Mouse (Mus musculus): Measurements from ENCODE around the gene Apeh.
"Not testable (repeated sequence)": the region's sequence is repeated elsewhere in the genome, so short reads cannot be mapped to it uniquely, and the experiment has no call there.

The Apeh gene

GRCm38 (mm10) chr9:108094184-108094941 lies at the start of gene Apeh:
Gene Apeh, minus strand, starts transcription at chr9:108094606.
- peak; percentile 92 for DNase-seq (ENCODE audit: low spot score)

DNA sequence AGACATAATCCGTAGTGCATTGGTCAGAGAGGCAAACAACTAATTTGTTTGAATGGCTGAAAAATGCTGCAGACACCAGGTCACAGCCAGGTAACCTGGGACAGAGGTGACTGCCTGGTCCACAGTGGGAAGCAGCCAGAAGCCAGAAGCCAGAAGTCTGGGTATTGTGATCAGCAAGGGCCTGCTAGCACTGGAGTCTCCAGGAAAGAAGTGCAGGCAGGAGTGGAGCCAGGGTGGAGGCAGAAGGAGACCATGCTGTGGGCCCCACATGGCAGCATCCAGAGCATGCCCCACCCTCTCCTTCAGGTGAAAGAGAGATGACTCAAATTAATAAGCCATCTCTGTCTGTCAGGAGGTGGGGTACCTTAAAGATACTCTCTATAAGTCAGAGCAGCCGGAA lies 49.1 kb upstream of the Apeh start:
- DNase-seq (ENCODE audit: low spot score): no peak

DNA sequence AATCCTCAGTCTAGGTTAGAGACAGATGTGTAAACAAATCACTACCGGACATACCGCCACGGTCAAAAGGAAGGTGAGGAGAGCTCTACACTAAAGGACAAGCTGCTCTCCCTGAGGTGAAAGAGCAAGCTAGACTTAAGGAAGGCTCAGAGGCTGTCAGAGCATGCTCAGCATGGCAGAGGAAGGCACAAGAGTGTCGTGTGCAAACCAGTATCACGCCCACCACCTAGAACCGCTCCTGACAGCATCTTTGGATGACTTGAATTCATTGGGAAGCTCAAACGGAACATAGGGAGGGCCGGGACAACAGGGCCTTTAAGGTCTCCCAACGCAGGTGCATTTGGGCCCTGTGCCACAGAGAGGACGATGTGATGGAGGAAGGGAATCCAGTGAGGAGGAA lies 47.0 kb upstream of the Apeh start:
- no peak for DNase-seq (ENCODE audit: low spot score)

- DNase-seq (ENCODE audit: low spot score): no peak
Measured at GRCm38 (mm10) chr9:108139963-108140695, 45.7 kb upstream of the Apeh start.

- DNase-seq (ENCODE audit: low spot score): no peak
Measured at GRCm38 (mm10) chr9:108139169-108139962, 45.0 kb upstream of the Apeh start.

DNA sequence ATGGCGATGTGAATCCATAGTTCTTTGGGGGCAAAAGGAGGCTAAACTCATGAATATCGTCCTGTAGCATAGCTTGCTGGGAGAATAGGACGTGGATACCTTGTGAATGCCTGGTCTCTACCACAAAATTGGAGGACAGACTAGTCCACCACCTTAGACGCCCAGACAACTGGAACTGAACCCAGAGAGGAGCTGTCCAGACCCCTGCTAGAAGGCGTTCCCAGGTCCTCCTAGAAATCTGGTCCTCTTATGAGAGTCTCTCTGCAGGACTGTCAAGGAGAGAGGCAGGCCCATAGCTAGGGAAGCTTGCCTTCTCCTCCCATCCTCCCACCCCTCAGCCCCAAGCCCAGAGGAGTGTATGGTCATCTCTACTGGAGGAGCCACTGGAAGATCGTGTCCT lies 43.7 kb upstream of the Apeh start:
- no peak for DNase-seq (ENCODE audit: low spot score)

DNA sequence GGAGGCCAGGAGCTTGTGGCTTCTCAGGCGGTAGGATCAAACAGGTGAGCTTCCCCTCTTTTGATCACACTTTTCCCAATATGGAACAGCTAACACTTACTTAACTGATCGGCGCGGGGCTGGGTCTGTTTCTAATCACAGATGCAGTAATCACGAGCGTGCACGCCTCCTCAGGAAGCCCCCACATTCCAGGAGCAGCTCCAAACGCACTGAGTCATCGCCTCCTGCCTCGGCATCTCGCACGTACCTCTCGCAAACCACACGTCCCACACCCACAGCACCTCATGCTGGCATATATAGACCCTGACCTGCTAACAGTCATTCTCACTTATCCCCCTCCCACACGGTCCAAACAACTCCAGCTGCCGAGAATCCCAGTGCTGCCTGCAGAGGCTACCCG lies 43.1 kb upstream of the Apeh start:
- DNase-seq (ENCODE audit: low spot score): no peak

DNA sequence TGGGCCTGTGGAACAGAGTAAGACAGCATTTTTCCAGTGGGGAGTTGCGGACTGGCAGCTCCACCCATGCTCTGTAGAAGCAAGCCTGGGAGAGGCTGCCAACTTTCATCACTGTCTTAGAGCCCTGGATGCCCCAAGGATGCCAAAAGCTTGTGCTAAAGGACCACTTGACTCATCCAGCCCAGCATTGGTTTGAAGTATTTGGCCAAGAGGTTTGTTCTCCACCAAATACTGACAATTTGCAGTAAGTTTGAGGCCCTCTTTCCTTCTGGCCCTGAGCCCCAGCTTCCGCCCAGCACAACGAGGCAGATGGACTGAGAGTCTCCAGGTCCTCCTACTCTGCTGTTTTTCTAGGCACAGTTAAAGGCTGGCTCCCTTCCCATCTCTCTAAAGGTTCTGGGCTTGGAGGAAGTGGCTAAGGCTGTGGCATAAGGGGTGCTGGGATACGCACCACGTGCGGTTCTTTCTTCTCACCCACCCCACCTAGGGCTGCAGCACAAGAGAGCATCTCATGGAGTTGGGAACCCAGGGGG lies 42.6 kb upstream of the Apeh start:
- DNase-seq (ENCODE audit: low spot score): peak; percentile 48

DNA sequence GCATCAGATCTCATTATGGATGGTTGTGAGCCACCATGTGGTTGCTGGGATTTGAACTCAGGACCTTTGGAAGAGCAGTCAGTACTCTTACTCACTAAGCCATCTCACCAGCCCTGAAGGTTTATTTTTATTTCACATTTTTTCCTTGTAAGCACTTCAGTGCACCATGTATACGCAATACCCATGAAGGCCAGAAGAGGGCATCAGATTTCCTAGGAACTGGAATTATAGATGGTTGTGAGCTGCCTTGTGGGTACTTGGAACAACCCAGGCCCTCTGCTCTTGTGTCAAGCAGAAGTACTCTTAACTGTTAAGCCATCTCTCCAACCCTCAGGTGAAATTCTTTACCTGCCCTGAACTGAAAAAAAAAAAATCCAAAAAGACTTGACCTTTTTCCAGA lies 41.8 kb upstream of the Apeh start:
- DNase-seq (ENCODE audit: low spot score): no peak

DNA sequence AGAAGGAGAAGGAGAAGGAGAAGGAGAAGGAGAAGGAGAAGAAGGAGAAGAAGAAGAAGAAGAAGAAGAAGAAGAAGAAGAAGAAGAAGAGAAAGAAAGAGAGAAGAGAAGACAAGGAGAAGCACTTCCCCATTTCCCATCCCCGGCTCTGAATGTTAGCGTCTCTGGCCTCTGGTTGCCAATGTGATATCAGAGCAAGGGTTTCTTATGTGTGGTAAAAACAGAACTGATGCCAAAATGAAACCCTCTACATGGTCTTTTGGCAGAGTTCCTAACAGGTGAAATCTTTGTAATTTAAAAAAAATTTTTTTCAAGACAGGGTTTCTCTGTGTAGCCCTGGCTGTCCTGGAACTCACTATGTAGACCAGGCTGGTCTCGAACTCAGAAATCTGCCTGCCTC lies 41.3 kb upstream of the Apeh start:
- DNase-seq (ENCODE audit: low spot score): not testable (repeated sequence)

- no peak for DNase-seq (ENCODE audit: low spot score)
Measured at GRCm38 (mm10) chr9:108133478-108133877, 39.1 kb upstream of the Apeh start.

DNA sequence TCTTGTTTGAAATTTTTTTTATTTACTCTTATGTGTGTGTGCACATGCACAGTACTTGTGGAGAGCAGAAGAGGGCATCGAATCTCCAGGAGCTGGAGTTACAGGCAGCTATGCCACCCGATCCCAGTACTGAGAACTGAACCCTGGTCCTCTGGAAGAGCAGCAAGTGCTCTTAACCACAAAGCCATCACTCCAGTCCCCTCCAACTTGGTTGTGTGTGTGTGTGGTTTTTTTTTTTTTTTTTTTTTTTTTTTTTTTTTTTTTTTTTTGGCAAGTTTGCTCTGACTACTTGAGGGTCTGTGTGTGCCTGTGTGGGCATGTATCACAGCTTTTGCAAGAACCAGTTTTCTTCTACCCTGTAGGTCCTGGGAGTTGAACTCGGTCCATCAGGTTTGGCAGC lies 38.0 kb upstream of the Apeh start:
- DNase-seq (ENCODE audit: low spot score): no peak

- no peak for DNase-seq (ENCODE audit: low spot score)
Measured at GRCm38 (mm10) chr9:108131502-108131901, 37.1 kb upstream of the Apeh start.

- DNase-seq (ENCODE audit: low spot score): no peak
Measured at GRCm38 (mm10) chr9:108129042-108129948, 34.9 kb upstream of the Apeh start.

DNA sequence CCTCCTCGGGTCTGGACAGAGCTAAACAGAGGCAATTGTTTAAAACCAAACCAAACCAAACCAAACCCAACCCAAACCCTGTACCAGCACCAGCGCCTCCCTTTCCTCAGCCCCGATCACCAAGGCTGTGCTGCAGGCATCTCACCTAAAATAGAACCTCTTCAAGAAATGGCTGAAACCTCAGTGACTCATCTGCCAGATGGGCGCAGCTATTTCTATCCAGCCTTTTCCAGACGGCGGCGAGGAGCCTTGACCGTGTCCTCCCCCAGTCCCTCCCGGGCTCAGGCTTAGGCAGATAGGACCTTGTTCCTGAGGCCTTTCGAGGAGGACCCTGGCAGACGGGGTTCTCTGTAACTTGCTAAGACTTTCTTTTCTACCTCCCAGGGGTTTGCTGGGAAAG lies 33.8 kb upstream of the Apeh start:
- no peak for DNase-seq (ENCODE audit: low spot score)

DNA sequence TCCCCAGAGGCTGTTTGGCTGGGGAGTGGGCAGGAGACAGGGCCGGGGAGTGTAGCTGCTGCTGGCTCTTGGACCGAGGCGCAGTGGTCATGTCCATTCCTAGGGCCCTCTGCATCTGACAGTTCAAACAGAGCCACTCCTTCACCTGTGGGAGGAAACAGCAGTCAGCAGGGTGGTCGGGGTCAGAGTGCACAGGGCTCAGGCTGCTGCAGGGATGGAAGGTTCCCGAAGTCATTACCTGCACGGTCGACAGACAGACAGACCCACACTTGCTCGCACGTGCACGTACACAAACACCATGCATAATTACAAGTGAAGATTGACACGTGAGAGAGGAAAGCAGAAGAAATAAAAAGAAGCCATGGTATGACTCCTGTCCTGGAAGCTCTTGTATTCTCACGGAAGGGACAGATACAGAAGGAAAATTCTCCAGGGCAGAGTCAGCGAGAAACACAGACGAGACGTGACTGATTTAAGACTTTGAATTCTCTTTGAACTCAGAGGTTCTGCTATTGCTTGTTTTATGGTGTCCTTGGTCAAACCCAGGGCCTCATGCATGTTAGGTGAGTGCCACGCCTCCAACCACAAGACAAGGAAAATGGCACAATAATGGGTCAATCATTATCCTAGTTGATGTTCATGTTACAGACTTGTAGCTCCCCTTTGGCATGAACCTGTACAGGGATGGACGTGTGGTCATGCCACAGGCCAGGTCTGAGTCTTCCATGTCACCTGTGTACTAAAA lies 32.2 kb upstream of the Apeh start:
- no peak for DNase-seq (ENCODE audit: low spot score)

GRCm38 (mm10) chr9:108125731-108126130 lies 31.3 kb upstream of the Apeh start:
- no peak for DNase-seq (ENCODE audit: low spot score)

- no peak for DNase-seq (ENCODE audit: low spot score)
Measured at GRCm38 (mm10) chr9:108123916-108124315, 29.5 kb upstream of the Apeh start.

- DNase-seq (ENCODE audit: low spot score): peak; percentile 17
Measured at GRCm38 (mm10) chr9:108121170-108121969, 27.0 kb upstream of the Apeh start.

GRCm38 (mm10) chr9:108120671-108121070 lies 26.3 kb upstream of the Apeh start:
- no peak for DNase-seq (ENCODE audit: low spot score)

Measured in adipocyte (in vitro differentiated cells).